Mouse (Mus musculus): Measurements from ENCODE around the gene Commd6. TPM values are rescaled to one million over a fixed set of nuclear protein-coding genes. Genes with fewer than 3 reads are reported as not detected.
"Not testable (repeated sequence)": the region's sequence is repeated elsewhere in the genome, so short reads cannot be mapped to it uniquely, and the experiment has no call there.

Commd6 gene
- polyA plus RNA-seq, 1 experiment from 2014 or later = 165 TPM

DNA sequence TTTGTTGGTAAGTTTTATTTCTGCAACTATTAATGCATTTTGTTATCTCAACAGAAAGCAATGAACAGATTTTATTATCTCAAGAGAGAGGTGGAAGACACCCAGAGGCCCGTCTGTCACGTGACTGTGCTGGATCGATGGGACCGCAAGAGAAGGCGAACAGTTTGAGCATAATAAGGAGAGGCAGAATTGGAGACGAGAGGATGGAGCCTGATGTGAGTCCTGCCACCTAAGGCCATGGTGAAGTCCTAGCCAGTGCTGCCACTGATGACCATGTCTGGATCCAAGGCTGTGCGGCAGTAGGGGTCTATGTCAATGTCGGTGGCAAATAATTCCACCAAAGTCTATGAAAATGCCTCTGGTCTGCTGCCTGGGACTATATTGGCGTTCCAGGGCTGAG is 43.8 kb downstream of the Commd6 start:
- H3K36me3 ChIP-seq (ENCODE audit: control insufficient read depth, insufficient read depth, low read length) = no peaks in the 10 kb centered on the region
- H3K4me1 ChIP-seq (ENCODE audit: control insufficient read depth, insufficient read depth, low read length) = no peaks in the 10 kb centered on the region
- H3K9ac ChIP-seq (ENCODE audit: low read depth, low read length) = no peak overlapping the region
- no peaks in the 10 kb centered on the region for H3K9me3 ChIP-seq (ENCODE audit: control insufficient read depth, low read length)
- H3K4me3 ChIP-seq (ENCODE audit: low read length) = no peak overlapping the region
- no peak overlapping the region for H3K4me2 ChIP-seq (ENCODE audit: low read depth, low read length)
- no peak for ATAC-seq
- H3K27ac ChIP-seq (ENCODE audit: low read length) = no peak overlapping the region
- 93% methylated on average over 9 of the region's 9 CpGs for WGBS
- H3K27me3 ChIP-seq (replicated peaks; ENCODE audit: control insufficient read depth, insufficient read depth, low read length) = no peaks in the 10 kb centered on the region

GRCm38 (mm10) chr14:101595301-101596080 is 45.0 kb downstream of the Commd6 start:
- H3K36me3 ChIP-seq (ENCODE audit: control insufficient read depth, insufficient read depth, low read length) = no peaks in the 10 kb centered on the region
- no peak overlapping the region for H3K9ac ChIP-seq (ENCODE audit: low read depth, low read length)
- H3K4me1 ChIP-seq (ENCODE audit: control insufficient read depth, insufficient read depth, low read length) = no peaks in the 10 kb centered on the region
- no peak for ATAC-seq
- no peak overlapping the region for H3K27ac ChIP-seq (ENCODE audit: low read length)
- H3K9me3 ChIP-seq (ENCODE audit: control insufficient read depth, low read length) = no peaks in the 10 kb centered on the region
- WGBS = 91% methylated on average over 13 of the region's 13 CpGs
- H3K4me2 ChIP-seq (ENCODE audit: low read depth, low read length) = no peak overlapping the region
- no peaks in the 10 kb centered on the region for H3K27me3 ChIP-seq (replicated peaks; ENCODE audit: control insufficient read depth, insufficient read depth, low read length)
- H3K4me3 ChIP-seq (ENCODE audit: low read length) = no peak overlapping the region

DNA sequence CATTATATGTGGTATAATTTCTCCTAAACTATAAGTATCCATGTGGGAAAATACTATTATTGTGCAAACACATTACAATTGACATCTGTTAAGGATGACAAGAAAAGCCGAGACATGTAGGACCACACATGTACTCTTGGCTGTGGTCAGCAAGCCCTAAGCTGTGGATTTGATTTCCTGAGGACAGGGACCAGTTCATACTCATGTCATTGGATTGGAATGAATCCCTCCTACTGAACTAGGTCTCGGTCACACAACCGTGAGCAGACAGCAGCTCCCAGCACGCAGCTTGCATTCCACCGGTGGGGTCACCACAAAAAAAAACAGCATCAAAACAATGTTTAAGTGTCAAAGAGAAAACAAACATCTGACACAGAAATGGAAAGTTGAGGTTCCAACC is 46.5 kb downstream of the Commd6 start:
- no peaks in the 10 kb centered on the region for H3K9me3 ChIP-seq (ENCODE audit: control insufficient read depth, low read length)
- ATAC-seq = no peak
- no peak overlapping the region for H3K9ac ChIP-seq (ENCODE audit: low read depth, low read length)
- no peak overlapping the region for H3K4me3 ChIP-seq (ENCODE audit: low read length)
- no peaks in the 10 kb centered on the region for H3K27me3 ChIP-seq (replicated peaks; ENCODE audit: control insufficient read depth, insufficient read depth, low read length)
- WGBS = 71% methylated on average over 5 of the region's 5 CpGs
- H3K4me2 ChIP-seq (ENCODE audit: low read depth, low read length) = no peak overlapping the region
- H3K36me3 ChIP-seq (ENCODE audit: control insufficient read depth, insufficient read depth, low read length) = no peaks in the 10 kb centered on the region
- no peak overlapping the region for H3K27ac ChIP-seq (ENCODE audit: low read length)
- no peaks in the 10 kb centered on the region for H3K4me1 ChIP-seq (ENCODE audit: control insufficient read depth, insufficient read depth, low read length)

GRCm38 (mm10) chr14:101593340-101593739 is 47.1 kb downstream of the Commd6 start:
- WGBS = 86% methylated on average over 7 of the region's 7 CpGs
- Histone ChIP-seq H3K4me2 (ENCODE audit: low read depth, low read length) (no peak overlapping the region), H3K27me3 (replicated peaks; ENCODE audit: control insufficient read depth, insufficient read depth, low read length) (no peaks in the 10 kb centered on the region), H3K9me3 (ENCODE audit: control insufficient read depth, low read length) (no peaks in the 10 kb centered on the region), H3K4me3 (ENCODE audit: low read length) (no peak overlapping the region), H3K4me1 (ENCODE audit: control insufficient read depth, insufficient read depth, low read length) (no peaks in the 10 kb centered on the region), H3K27ac (ENCODE audit: low read length) (no peak overlapping the region), H3K36me3 (ENCODE audit: control insufficient read depth, insufficient read depth, low read length) (no peaks in the 10 kb centered on the region), H3K9ac (ENCODE audit: low read depth, low read length) (no peak overlapping the region)
- no peak for ATAC-seq

DNA sequence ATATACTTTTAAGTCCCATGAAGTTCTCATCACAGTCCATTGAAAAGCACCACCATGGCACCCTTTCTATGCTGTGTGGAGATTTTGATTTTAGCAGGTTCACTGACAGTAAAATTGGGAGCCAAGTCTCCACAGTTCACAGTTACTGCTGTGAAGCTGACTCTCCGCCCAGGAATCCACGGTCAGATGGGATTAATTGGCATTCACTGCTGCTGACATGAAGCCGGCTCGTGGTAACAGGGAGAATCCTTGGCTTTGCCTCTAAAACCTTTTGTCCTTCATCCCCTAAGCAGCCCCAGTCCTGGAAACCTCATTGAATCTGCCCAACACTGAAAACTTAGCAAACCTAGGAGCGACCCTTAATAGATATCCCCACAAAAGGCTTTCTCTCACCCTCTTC is 49.4 kb downstream of the Commd6 start:
- H3K4me3 ChIP-seq (ENCODE audit: low read length) = no peak overlapping the region
- no peaks in the 10 kb centered on the region for H3K27me3 ChIP-seq (replicated peaks; ENCODE audit: control insufficient read depth, insufficient read depth, low read length)
- no peak for ATAC-seq
- no peak overlapping the region for H3K9ac ChIP-seq (ENCODE audit: low read depth, low read length)
- no peaks in the 10 kb centered on the region for H3K9me3 ChIP-seq (ENCODE audit: control insufficient read depth, low read length)
- H3K4me1 ChIP-seq (ENCODE audit: control insufficient read depth, insufficient read depth, low read length) = no peaks in the 10 kb centered on the region
- no peaks in the 10 kb centered on the region for H3K36me3 ChIP-seq (ENCODE audit: control insufficient read depth, insufficient read depth, low read length)
- H3K27ac ChIP-seq (ENCODE audit: low read length) = no peak overlapping the region
- WGBS = 87% methylated on average over 5 of the region's 5 CpGs
- H3K4me2 ChIP-seq (ENCODE audit: low read depth, low read length) = no peak overlapping the region

- WGBS = 83% methylated on average over 2 of the region's 4 CpGs
- not testable (repeated sequence) for H3K27ac ChIP-seq (ENCODE audit: low read length); H3K36me3 ChIP-seq (ENCODE audit: control insufficient read depth, insufficient read depth, low read length); H3K4me2 ChIP-seq (ENCODE audit: low read depth, low read length); H3K4me3 ChIP-seq (ENCODE audit: low read length); ATAC-seq; H3K4me1 ChIP-seq (ENCODE audit: control insufficient read depth, insufficient read depth, low read length); H3K9me3 ChIP-seq (ENCODE audit: control insufficient read depth, low read length); H3K9ac ChIP-seq (ENCODE audit: low read depth, low read length); H3K27me3 ChIP-seq (replicated peaks; ENCODE audit: control insufficient read depth, insufficient read depth, low read length)
Observed at GRCm38 (mm10) chr14:101588209-101588991, 52.1 kb downstream of the Commd6 start.

- not testable (repeated sequence) for H3K27me3 ChIP-seq (replicated peaks; ENCODE audit: control insufficient read depth, insufficient read depth, low read length); H3K9ac ChIP-seq (ENCODE audit: low read depth, low read length); H3K4me1 ChIP-seq (ENCODE audit: control insufficient read depth, insufficient read depth, low read length); H3K9me3 ChIP-seq (ENCODE audit: control insufficient read depth, low read length); H3K36me3 ChIP-seq (ENCODE audit: control insufficient read depth, insufficient read depth, low read length); ATAC-seq; H3K27ac ChIP-seq (ENCODE audit: low read length); H3K4me2 ChIP-seq (ENCODE audit: low read depth, low read length); H3K4me3 ChIP-seq (ENCODE audit: low read length)
- 63% methylated on average over 4 of the region's 6 CpGs for WGBS
Observed at GRCm38 (mm10) chr14:101587366-101588040, 53.0 kb downstream of the Commd6 start.

DNA sequence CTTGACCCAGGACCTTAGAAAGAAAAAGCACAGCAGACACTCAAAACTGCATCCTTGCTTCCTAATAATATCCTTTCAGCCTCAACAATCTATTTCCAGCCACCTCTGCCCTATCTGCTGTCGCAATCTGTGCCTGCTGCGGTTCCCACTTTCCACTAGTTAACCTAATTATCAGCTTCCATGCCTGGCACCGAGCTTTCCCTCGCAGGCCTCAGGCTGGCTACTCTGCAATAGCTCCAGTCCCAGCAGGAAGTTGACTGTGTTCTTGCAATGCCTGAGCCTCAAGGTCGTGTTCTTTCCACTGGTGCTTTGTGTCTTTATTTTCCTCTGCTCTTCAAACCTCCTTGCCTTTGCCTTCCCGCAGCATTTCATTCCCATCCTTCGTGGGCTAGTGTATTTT is 54.4 kb downstream of the Commd6 start:
- H3K4me3 ChIP-seq (ENCODE audit: low read length) = no peak overlapping the region
- H3K4me2 ChIP-seq (ENCODE audit: low read depth, low read length) = no peak overlapping the region
- 64% methylated on average over 7 of the region's 7 CpGs for whole genome bisulfite sequencing
- no peak for ATAC-seq
- H3K9ac ChIP-seq (ENCODE audit: low read depth, low read length) = no peak overlapping the region
- H3K9me3 ChIP-seq (ENCODE audit: control insufficient read depth, low read length) = no peaks in the 10 kb centered on the region
- no peak overlapping the region for H3K27ac ChIP-seq (ENCODE audit: low read length)
- H3K4me1 ChIP-seq (ENCODE audit: control insufficient read depth, insufficient read depth, low read length) = no peaks in the 10 kb centered on the region
- no peaks in the 10 kb centered on the region for H3K36me3 ChIP-seq (ENCODE audit: control insufficient read depth, insufficient read depth, low read length)
- H3K27me3 ChIP-seq (replicated peaks; ENCODE audit: control insufficient read depth, insufficient read depth, low read length) = no peaks in the 10 kb centered on the region

Measured in intestine, embryonic 16.5 days (tissue).